Mouse (Mus musculus) kidney, postnatal 0 days (tissue): ENCODE results near the gene Bcam. TPM values are rescaled to one million over a fixed set of nuclear protein-coding genes. Genes with fewer than 3 reads are reported as not detected.
A peak's percentile ranks its signal among the peaks of the same experiment; 100 is the strongest.

Experiments
- ATAC-seq: fragments of 200-750 bp; cut with Nextera tagmentation; replicated peaks from 2 replicates; pipeline ENCODE4 v1.8.0; 2017; ENCODE audit warnings: low read depth, moderate number of reproducible peaks, moderate TSS enrichment, moderate library complexity; ENCODE audit not compliant: low FRiP score
- DNase-seq: peaks from one replicate; pipeline ENCODE4 v3.0.0-alpha.2; 2016; ENCODE audit warnings: low spot score
- H3K27ac ChIP-seq: fragments of 300-500 bp; sonication (generic); 2 replicates; pipeline ENCODE4 v1.5.1; 2014; ENCODE audit warnings: mild to moderate bottlenecking
- H3K27me3 ChIP-seq: fragments of 300-500 bp; sonication (generic); 2 replicates; pipeline ENCODE4 v1.6.1; 2014; ENCODE audit warnings: low read length, mixed read lengths; ENCODE audit not compliant: insufficient read depth
- H3K36me3 ChIP-seq: fragments of 300-500 bp; sonication (generic); 2 replicates; pipeline ENCODE4 v1.6.1; 2014; ENCODE audit warnings: low read length, mixed read lengths; ENCODE audit not compliant: insufficient read depth
- H3K4me1 ChIP-seq: fragments of 300-500 bp; sonication (generic); replicated peaks from 2 replicates; pipeline ENCODE4 v1.6.1; 2014; ENCODE audit warnings: antibody characterized with exemption, low read length, mixed read lengths; ENCODE audit not compliant: insufficient read depth
- H3K4me2 ChIP-seq: fragments of 300-500 bp; sonication (generic); 2 replicates; pipeline ENCODE4 v1.6.1; 2014; ENCODE audit warnings: mild to moderate bottlenecking, low read length, moderate library complexity, mixed read lengths
- H3K4me3 ChIP-seq: fragments of 300-500 bp; sonication (generic); replicated peaks from 2 replicates; pipeline ENCODE4 v1.5.1; 2014; ENCODE audit warnings: low read depth, low read length
- H3K9ac ChIP-seq: fragments of 300-500 bp; sonication (generic); 2 replicates; pipeline ENCODE4 v1.6.1; 2014; ENCODE audit warnings: low read depth, low read length
- H3K9me3 ChIP-seq: fragments of 300-500 bp; sonication (generic); replicated peaks from 2 replicates; pipeline ENCODE4 v1.6.1; 2016; ENCODE audit warnings: low read length, inconsistent platforms, mixed read lengths
- CTCF ChIP-seq: IDR thresholded peaks from 2 replicates; pipeline ENCODE4 v1.5.1; 2016; ENCODE audit warnings: antibody characterized with exemption, low read depth, mild to moderate bottlenecking, moderate library complexity
- WGBS: fragments of 180-500 bp; shearing (Covaris S2); extraction: QIAGEN DNeasy Blood & Tissue Kit; methylation state at CpG from one replicate; pipeline ENCODE4 v1.1.7; 2014; 5-methylcytosine and 5-hydroxymethylcytosine counted together
- polyA plus RNA-seq: library from polyadenylated mRNA; unstranded; fragments of >200 nt; fragmentation: Nextera tagmentation; extraction: Ambion mirVana; gene quantifications from 2 replicates; pipeline ENCODE4 v1.2.1, GENCODE M21; 2015

Gene Bcam
- polyA plus RNA-seq, 1 experiment from 2014 or later = 394 TPM

DNA sequence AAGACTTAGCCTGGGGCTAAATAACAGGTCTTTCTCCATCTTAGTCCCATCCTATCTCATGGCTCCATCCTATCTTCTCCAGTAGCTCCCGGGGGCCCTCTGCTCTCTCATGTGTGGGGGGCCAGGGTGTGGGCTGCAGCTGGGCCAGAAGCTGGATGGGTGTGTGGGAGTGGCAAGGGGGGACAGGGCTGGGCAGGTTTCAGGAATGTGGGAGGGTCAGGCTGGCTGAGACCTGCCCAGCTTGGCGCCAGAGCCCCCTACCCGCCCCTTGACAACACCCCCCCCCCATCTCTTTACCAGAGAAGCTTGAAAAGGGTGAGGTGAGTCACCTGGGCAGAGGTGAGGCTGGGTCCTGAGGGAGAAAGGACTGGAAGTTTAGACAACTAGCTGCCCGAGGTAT lies 1.8 kb downstream of the Bcam start:
- ATAC-seq (peak; percentile 66), DNase-seq (peak; percentile 79)
- Histone ChIP-seq H3K4me2 (peak overlapping the region; percentile 75), H3K9ac (peak overlapping the region; percentile 82), H3K36me3 (peaks cover 15% of the 10 kb centered on the region), H3K4me1 (peaks cover 29% of the 10 kb centered on the region), H3K27me3 (no peaks in the 10 kb centered on the region), H3K4me3 (peak overlapping the region; percentile 60), H3K27ac (peak overlapping the region; percentile 85), H3K9me3 (no peaks in the 10 kb centered on the region)
- no peak for TF ChIP-seq CTCF
- WGBS = 12% methylated on average over 4 of the region's 4 CpGs

DNA sequence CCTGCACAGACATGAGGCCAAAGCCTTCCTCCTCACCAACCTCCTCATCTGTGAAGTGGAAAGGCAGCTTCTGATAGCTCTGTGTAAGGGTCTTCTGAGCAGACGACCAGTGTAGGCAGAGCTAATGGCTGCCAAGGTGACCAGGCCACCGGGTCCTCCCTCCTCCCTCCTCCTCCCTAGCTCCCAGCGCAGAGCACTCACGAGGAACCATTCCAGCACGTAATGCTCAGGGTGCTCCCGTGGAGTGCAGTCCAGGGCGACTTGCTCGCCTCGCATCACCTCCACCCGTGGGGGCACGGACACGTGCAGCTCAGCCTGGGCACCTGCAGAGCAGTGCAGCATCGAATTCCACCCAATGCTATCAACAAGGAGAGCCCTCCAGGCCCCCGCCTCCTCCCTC lies 2.6 kb downstream of the Bcam start:
- H3K4me1 ChIP-seq = peaks cover 29% of the 10 kb centered on the region
- peak; percentile 2; the same call in 1 of the 2 replicates for ATAC-seq
- no peaks in the 10 kb centered on the region for H3K9me3 ChIP-seq
- H3K4me2 ChIP-seq = peak overlapping the region; percentile 75
- peaks cover 20% of the 10 kb centered on the region for H3K36me3 ChIP-seq
- 31% methylated on average over 14 of the region's 14 CpGs for WGBS
- peak overlapping the region; percentile 82 for H3K9ac ChIP-seq
- peak overlapping the region; percentile 60; the same call in 1 of the 2 replicates for H3K4me3 ChIP-seq
- no peak for TF ChIP-seq CTCF
- DNase-seq = no peak
- H3K27ac ChIP-seq = peak overlapping the region; percentile 85
- no peaks in the 10 kb centered on the region for H3K27me3 ChIP-seq

DNA sequence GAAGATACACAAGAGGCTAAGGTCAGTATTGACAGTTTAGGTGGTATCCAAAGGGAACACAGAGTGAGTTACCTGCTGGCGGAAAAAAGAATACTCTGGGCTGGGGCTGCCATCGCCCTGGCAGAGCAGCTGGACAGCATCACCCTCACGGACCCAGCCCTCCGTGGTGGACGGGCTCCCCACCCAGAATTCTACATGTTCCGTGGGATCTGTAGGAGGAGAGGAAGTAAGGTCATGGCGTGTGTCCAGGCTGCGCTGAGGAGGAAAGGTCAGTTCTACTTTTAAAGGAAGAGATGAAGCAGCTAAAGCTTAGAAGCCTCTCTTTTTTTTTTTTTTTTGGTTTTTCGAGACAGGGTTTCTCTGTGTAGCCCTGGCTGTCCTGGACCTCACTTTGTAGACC lies 6.2 kb downstream of the Bcam start:
- 80% methylated on average over 9 of the region's 9 CpGs for WGBS
- no peak for TF ChIP-seq CTCF
- Histone ChIP-seq H3K36me3 (peaks cover 27% of the 10 kb centered on the region), H3K9me3 (no peaks in the 10 kb centered on the region), H3K27me3 (no peaks in the 10 kb centered on the region), H3K4me2 (no peak overlapping the region), H3K9ac (no peak overlapping the region), H3K4me3 (no peak overlapping the region), H3K4me1 (peaks cover 14% of the 10 kb centered on the region; the same call in 1 of the 2 replicates), H3K27ac (no peak overlapping the region)
- ATAC-seq = no peak
- DNase-seq = no peak

DNA sequence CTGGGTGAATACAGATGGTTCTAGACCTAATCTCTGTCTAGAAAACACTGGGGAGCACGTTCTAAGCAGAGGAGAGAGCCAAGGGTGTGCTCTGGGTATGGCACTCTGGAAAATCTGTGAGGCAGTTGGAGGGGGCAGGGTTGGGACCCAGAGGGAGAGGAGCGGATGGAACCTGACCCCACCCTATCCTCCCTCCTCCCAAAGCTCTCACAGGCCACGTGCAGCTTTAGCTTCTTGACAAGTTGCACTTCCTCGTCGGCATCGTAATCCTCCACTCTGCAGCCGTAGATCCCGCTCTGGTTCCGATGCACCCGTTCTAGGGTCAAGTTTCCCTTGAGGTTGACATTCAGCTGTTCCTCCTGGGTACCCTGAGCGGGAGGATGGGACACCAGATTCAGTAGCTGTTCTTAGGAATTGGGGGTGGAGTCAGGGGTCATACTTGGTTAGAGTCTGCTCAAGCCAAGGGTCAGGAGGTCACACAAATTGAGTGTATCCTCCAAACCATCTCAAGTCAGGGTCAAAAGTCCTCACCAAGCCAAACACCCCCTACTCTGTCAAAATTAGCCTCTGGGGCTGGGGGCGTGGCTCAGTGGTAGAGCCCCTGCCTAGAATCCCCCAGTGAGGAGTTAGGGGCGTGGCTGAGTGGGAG lies 6.9 kb downstream of the Bcam start:
- Histone ChIP-seq H3K4me3 (no peak overlapping the region), H3K36me3 (peaks cover 33% of the 10 kb centered on the region), H3K27me3 (no peaks in the 10 kb centered on the region), H3K27ac (no peak overlapping the region), H3K4me2 (no peak overlapping the region), H3K9ac (no peak overlapping the region), H3K4me1 (peaks cover 9% of the 10 kb centered on the region; the same call in 1 of the 2 replicates), H3K9me3 (no peaks in the 10 kb centered on the region)
- WGBS = 54% methylated on average over 13 of the region's 13 CpGs
- no peak for TF ChIP-seq CTCF
- no peak for DNase-seq
- ATAC-seq = no peak

DNA sequence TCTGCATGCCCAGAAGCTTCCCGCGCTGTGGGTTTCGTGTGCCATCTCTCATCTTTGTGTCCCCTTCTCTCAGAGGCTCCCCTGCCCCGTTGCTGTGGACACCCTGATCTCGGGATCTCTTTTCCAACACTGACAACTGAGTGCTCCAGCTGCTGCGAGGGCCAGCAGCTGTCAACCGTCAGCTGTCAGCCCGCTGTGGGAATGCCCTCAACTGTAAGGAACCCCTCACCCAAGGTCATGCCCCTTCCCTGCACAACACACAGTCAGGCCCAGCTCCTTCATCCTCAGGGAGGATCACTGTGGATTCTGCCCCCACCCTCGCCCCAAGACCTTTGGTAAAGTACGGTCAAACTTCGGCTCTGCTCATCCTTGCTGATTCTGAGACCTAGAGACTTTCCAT lies 8.5 kb downstream of the Bcam start:
- DNase-seq (no peak), ATAC-seq (no peak)
- WGBS = 52% methylated on average over 11 of the region's 11 CpGs
- Histone ChIP-seq H3K9ac (0 out of 2 replicates have a peak overlapping the region, but pooled peaks have one; percentile 4), H3K9me3 (no peaks in the 10 kb centered on the region), H3K4me3 (no peak overlapping the region), H3K27me3 (no peaks in the 10 kb centered on the region), H3K4me2 (no peak overlapping the region), H3K27ac (no peak overlapping the region), H3K36me3 (peaks cover 45% of the 10 kb centered on the region), H3K4me1 (no peaks in the 10 kb centered on the region)
- TF ChIP-seq CTCF = no peak

DNA sequence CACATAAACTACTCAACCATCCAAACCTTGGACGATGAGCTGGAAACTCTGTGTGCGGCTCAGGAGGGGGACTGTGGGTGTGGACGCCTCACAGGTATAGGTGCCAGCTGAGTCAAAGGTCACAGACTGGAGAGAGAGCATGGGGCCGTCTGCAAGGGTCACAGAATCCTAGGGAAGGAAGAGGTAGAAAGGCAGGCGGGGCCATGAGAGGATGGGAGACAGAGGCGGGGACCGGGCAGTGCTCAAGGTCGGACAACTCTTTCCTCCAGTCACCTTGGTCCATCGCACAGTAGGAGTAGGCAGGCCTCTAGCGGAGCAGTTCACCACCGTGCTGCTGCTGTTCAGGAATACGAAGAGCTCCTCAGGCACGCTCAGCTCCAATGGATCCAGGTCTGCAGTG lies 10.8 kb downstream of the Bcam start:
- Histone ChIP-seq H3K4me3 (no peak overlapping the region), H3K9me3 (no peaks in the 10 kb centered on the region), H3K27me3 (no peaks in the 10 kb centered on the region), H3K4me1 (no peaks in the 10 kb centered on the region), H3K9ac (no peak overlapping the region), H3K36me3 (peaks cover 38% of the 10 kb centered on the region), H3K27ac (no peak overlapping the region), H3K4me2 (no peak overlapping the region)
- no peak for TF ChIP-seq CTCF
- ATAC-seq (no peak), DNase-seq (no peak)
- 71% methylated on average over 13 of the region's 13 CpGs for WGBS
